Mouse (Mus musculus) liver, adult 2 months (tissue): Measurements from ENCODE around the gene Lipk.

Source experiments
- CTCF ChIP-seq: fragments of 200-500 bp; IDR thresholded peaks from 2 replicates; pipeline ENCODE4 v1.5.1; 2011; ENCODE audit warnings: low read depth, low read length, control low read depth
- POLR2A ChIP-seq: fragments of 200-500 bp; IDR thresholded peaks from 2 replicates; pipeline ENCODE4 v1.6.1; 2011; ENCODE audit warnings: low read length, control low read depth; ENCODE audit not compliant: insufficient read depth; ENCODE audit errors: extremely low read depth

DNA sequence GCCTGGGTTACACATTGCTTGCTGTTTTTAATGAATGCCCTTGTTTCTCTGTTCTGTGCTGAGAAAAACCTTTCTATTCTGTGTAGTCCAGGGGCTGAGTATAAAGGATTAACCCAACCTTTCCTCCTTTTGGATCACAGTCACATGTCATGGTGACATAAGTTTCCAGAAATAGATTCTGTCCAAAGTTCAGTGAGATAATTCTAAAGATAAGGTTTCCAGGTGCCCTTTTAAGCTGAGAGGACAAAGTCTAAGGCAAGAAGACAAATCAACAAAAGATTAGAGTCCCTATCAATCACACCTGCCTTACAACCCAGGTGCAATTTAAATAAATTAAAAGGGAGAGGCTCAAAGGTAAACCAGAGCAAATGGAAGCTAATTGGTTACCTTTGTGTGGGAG is 66.1 kb downstream of the Lipk start:
- TF ChIP-seq POLR2A (no peak), CTCF (no peak)
